Mouse (Mus musculus) thymus, adult 2 months (tissue): ENCODE results near the gene S1pr2. TPM values are rescaled to one million over a fixed set of nuclear protein-coding genes. Genes with fewer than 3 reads are reported as not detected.

Experiments used
- DNase-seq: peaks from one replicate; pipeline ENCODE4 v3.0.0; 2021
- H3K27ac ChIP-seq: fragments of 200-500 bp; 2 replicates; pipeline ENCODE4 v1.5.1; 2012; ENCODE audit warnings: low read length, control low read depth; ENCODE audit not compliant: control insufficient read depth, insufficient read depth
- H3K27me3 ChIP-seq: fragments of 200-500 bp; 2 replicates; pipeline ENCODE4 v1.6.1; 2012; ENCODE audit warnings: mild to moderate bottlenecking, low read length, moderate library complexity, mixed read lengths; ENCODE audit not compliant: control insufficient read depth, insufficient read depth
- H3K36me3 ChIP-seq: fragments of 200-500 bp; 2 replicates; pipeline ENCODE4 v1.6.1; 2012; ENCODE audit warnings: mild to moderate bottlenecking, low read length, moderate library complexity; ENCODE audit not compliant: control insufficient read depth, insufficient read depth
- H3K4me1 ChIP-seq: fragments of 200-500 bp; replicated peaks from 2 replicates; pipeline ENCODE4 v1.6.1; 2012; ENCODE audit warnings: low read length; ENCODE audit not compliant: control insufficient read depth, insufficient read depth
- H3K4me3 ChIP-seq: fragments of 200-500 bp; 2 replicates; pipeline ENCODE4 v1.5.1; 2012; ENCODE audit warnings: mild to moderate bottlenecking, low read length, control low read depth, moderate library complexity; ENCODE audit not compliant: control insufficient read depth, insufficient read depth
- CTCF ChIP-seq: fragments of 200-500 bp; IDR thresholded peaks from 2 replicates; pipeline ENCODE4 v1.5.1; 2012; ENCODE audit warnings: mild to moderate bottlenecking, control low read depth, low read length, moderate library complexity, borderline replicate concordance; ENCODE audit not compliant: control insufficient read depth, poor library complexity, insufficient read depth; ENCODE audit errors: extremely low read depth
- POLR2A ChIP-seq: fragments of 200-500 bp; IDR thresholded peaks from 2 replicates; pipeline ENCODE4 v1.6.1; 2012; ENCODE audit warnings: mild to moderate bottlenecking, low read length, control low read depth, moderate library complexity; ENCODE audit not compliant: control insufficient read depth, poor library complexity, insufficient read depth; ENCODE audit errors: extremely low read depth
- WGBS: fragments of 180-500 bp; shearing (Covaris S2); methylation state at CpG from one replicate; pipeline ENCODE4 v1.1.7; 2018; 5-methylcytosine and 5-hydroxymethylcytosine counted together
- polyA plus RNA-seq: library from polyadenylated mRNA; depleted of rRNA; stranded (reverse); fragments of >200 nt; gene quantifications from 2 replicates; pipeline ENCODE4 v1.2.3, GENCODE M21; 2012

S1pr2 gene
- polyA plus RNA-seq, 1 experiment, result 11.0 TPM

DNA sequence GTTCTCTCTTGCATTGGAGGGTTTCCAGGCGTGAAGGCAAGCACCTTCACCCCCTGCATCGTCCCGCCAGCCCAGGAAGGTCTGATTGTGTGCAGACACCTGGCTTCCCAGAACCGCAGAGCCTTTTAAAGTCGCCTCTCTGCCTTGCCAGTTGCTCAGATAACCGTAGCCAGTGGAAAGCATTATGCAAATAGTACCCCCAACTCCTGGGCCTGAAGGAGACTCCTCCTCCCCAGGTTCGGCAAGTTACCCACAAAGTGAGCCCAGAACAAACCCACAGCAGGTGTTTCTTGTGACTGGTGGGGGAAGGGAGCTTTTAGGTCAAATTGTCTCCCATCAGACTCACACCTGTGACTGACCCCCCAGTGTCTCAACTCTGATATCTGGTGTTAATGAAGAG lies 11.4 kb upstream of the S1pr2 start:
- Histone ChIP-seq H3K27me3 (no peaks in the 10 kb centered on the region), H3K4me1 (peaks cover 37% of the 10 kb centered on the region), H3K36me3 (no peaks in the 10 kb centered on the region), H3K4me3 (no peak overlapping the region), H3K27ac (no peak overlapping the region)
- 5% methylated on average over 7 of the region's 7 CpGs for WGBS
- TF ChIP-seq POLR2A (no peak), CTCF (no peak)
- peak; percentile 23 for DNase-seq

DNA sequence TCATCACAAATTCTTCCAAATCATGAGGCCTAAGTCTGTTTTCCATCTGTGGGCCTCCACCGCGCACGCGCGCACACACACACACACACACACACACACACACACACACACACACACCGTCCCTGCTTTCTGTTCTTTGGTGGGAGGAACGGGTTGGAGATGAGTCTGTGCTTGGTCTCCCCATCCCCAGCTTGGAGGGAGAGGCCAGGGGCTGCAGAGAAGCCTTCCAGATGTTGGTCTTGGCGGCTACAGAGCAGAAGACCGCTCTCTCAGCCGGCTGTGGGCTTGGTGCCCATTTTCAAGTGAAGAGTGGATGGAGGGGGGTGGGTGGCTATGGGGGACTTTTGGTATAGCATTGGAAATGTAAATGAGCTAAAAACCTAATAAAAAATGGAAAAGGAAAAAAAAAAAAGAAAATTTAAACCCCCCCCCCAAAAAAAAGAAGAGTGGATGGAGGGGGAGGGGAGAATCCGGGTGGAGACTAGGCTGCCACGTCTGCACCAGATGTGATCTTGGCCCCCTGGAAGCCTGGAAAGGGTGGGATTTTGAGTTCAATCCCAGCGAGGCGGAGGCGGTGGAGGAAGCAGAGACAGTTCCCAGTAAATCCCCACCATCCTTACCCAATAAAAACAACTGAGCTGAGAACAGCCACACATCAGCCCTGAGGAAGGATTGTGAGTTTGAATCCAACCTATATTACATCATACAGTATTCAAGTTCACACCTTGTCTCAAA lies 10.5 kb upstream of the S1pr2 start:
- DNase-seq, result no peak
- 82% methylated on average over 15 of the region's 15 CpGs for WGBS
- Histone ChIP-seq H3K36me3 (no peaks in the 10 kb centered on the region), H3K4me1 (peaks cover 37% of the 10 kb centered on the region), H3K27ac (no peak overlapping the region), H3K4me3 (no peak overlapping the region), H3K27me3 (no peaks in the 10 kb centered on the region)
- TF ChIP-seq POLR2A (no peak), CTCF (no peak)

DNA sequence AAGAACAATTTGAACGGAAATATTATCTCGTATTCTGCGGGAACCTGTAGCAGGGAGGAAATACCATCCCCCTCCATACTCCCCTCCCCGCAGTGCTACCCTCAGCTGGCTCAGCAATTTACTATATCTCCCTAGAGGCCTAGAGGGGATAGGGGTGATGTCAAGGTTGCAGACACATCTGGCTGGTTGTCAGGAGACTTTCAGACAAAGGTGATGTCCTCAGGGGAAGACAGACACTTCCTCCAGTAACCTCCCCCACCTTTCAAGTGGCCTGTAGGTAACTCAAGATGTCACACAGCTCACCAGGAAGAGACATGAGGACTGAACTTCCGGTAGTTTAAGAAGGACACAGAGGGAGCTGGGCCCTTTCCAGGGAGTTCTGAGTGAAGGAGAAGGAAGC lies 6.6 kb upstream of the S1pr2 start:
- DNase-seq, result peak; percentile 35
- 12% methylated on average over 5 of the region's 5 CpGs for WGBS
- peak overlapping the region; percentile 1; the same call in 1 of the 2 replicates for H3K27ac ChIP-seq
- no peak overlapping the region for H3K4me3 ChIP-seq
- H3K4me1 ChIP-seq, result peaks cover 25% of the 10 kb centered on the region
- TF ChIP-seq CTCF (no peak), POLR2A (no peak)
- H3K36me3 ChIP-seq, result no peaks in the 10 kb centered on the region
- no peaks in the 10 kb centered on the region for H3K27me3 ChIP-seq

DNA sequence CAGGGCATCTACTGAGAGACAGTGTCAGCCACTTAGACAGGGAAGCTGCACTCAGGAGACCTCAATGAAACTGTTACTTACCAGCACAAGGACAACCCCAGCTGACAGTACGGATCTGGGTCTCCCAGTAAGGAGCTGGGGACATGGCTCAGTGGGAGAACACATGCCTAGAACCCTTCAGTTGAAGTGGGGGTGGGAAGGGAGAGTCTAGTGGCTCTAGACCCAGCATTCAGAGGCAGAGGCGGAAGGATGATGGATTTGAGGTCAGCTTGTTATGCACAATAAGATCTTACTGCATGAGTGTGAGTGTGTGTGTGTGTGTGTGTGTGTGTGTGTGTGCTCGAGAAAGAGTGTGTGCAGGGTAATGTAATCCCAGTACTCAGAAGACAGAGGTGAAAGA lies 5.6 kb upstream of the S1pr2 start:
- H3K4me3 ChIP-seq, result no peak overlapping the region
- DNase-seq, result no peak
- H3K4me1 ChIP-seq, result peaks cover 15% of the 10 kb centered on the region
- no peak overlapping the region for H3K27ac ChIP-seq
- TF ChIP-seq CTCF (no peak), POLR2A (no peak)
- WGBS, result 87% methylated on average over 3 of the region's 3 CpGs
- no peaks in the 10 kb centered on the region for H3K36me3 ChIP-seq
- H3K27me3 ChIP-seq, result no peaks in the 10 kb centered on the region

DNA sequence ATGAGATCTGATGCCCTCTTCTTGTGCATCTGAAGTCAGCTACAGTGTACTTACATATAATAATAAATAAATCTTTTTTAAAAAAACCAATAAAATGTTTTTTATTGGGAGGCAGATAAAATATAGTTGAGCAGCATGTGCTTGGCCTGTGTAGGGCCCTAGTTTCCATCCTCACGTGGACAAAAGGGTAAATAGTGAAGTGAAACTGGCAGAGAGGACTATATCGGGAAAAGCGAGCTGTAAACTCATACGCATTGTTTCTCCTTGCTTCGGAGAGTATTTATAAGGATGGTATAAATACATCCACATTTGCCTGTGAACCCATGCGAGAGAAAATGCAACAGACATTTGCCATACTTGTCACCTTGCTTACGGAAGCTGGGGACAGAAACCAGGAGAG lies 3.2 kb upstream of the S1pr2 start:
- no peaks in the 10 kb centered on the region for H3K36me3 ChIP-seq
- peaks cover 15% of the 10 kb centered on the region for H3K4me1 ChIP-seq
- no peak for TF ChIP-seq POLR2A
- TF ChIP-seq CTCF, result no peak
- no peak overlapping the region for H3K27ac ChIP-seq
- H3K4me3 ChIP-seq, result no peak overlapping the region
- DNase-seq, result no peak
- H3K27me3 ChIP-seq, result no peaks in the 10 kb centered on the region
- 85% methylated on average over 7 of the region's 7 CpGs for WGBS

DNA sequence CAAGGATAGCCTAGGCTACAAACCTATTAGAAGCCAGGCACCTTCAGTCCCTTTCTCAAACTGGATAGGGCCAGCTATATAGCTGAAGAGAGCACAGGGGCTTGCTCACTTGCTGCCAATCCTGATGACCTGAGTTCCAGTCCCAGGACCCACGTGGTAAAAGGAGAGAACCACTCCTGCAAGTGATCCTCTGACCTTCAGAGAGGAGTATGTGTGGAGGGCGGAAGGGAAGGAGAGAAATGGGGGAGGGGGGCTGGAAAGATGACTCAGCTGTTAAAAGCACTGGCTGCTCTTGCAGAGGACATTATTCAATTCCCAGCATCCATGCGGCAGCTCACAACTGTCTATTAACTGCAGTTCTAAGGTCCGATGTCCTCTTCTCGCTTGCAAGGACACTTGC lies 2.6 kb upstream of the S1pr2 start:
- WGBS, result 87% methylated on average over 5 of the region's 5 CpGs
- Histone ChIP-seq H3K36me3 (no peaks in the 10 kb centered on the region), H3K4me1 (peaks cover 18% of the 10 kb centered on the region), H3K4me3 (no peak overlapping the region), H3K27me3 (no peaks in the 10 kb centered on the region), H3K27ac (no peak overlapping the region)
- DNase-seq, result no peak
- TF ChIP-seq CTCF (no peak), POLR2A (no peak)
